ENCODE assay signal across 8 mouse cellular contexts in the genomic region with DNA sequence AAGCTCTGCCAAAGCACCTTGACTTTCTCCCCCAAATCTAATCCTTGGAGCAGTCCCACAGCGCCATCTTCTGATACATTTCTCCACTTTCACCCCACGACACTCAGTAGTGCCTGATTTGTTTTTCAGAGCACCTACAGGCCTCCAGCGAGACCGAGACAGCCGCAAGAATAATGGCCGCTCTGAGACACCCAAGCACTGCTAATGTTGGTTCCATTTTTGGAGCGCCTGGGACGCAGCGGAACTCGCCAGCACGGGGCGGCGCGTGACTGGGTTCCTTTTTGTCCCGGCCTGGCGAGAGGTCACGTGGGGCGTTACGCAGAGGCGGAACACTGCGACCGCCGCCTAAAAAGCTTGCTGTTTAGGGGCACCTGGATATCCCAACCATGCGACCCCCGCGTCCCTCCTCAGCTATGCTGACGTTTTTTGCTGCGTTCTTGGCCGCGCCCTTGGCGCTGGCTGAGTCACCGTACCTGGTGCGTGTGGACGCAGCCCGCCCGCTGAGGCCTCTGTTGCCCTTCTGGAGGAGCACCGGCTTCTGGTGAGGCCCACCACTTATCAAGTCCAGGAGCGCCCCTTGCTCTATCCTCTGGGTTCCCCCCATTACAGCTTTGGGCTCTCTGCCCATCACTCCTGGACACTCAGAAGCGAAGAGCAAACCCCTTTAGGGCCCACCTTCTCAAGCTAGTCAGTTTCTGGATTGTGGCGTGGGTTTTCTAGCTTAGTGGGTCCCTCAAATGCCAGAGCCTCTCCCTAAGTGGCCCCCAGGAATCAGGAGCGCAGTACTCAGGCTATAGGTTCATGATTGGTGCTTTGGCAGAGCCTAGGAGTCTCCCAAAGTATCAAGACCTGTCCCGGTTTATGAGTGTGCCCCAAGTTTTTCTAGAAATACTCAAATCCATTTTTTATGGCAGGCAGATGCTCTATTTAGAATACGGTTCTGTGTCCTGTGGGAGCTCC. TPM values are rescaled to one million over a fixed set of nuclear protein-coding genes. Genes with fewer than 3 reads are reported as not detected.
DNase-seq lines count a peak whose midpoint lies in the region; ATAC-seq and TF ChIP-seq lines count a peak whose summit lies in the region.

A gene (minus strand): TSS at position 696 of the 960 bp plus-strand sequence.

- H3K27ac ChIP-seq in hindbrain, embryonic 14.5 days, result peak within 1 kb of the TSS; percentile 78

- peak within 1 kb of the TSS; percentile 75 for H3K9ac ChIP-seq in hindbrain, embryonic 14.5 days

- 0 out of 2 replicates have a peak, but pooled peaks cover 7% of the 10 kb centered on the region for H3K36me3 ChIP-seq in hindbrain, embryonic 14.5 days (replicated peaks; ENCODE audit: control insufficient read depth, insufficient read depth)

- in situ Hi-C loops in Patski (cut with MboI; ENCODE audit: low pct_unique_long_range_greater_than_20kb), result loop anchor here (25.0 kb wide), 1 partner anchor 757 kb away; a partner anchor contains a TSS

- H3K27me3 ChIP-seq in Patski, result no peaks in the 10 kb centered on the region
- H3K27me3 ChIP-seq in hindbrain, embryonic 14.5 days (ENCODE audit: control insufficient read depth, insufficient read depth, low read length), result no peaks in the 10 kb centered on the region

- no peak for DNase-seq in Patski (ENCODE audit: low read depth, low spot score)
- peak; percentile 92 for DNase-seq in cerebellum, postnatal 25 days
- DNase-seq in frontal cortex, postnatal 25 days (ENCODE audit: low spot score in 2 of 2), result peak; percentile 83
- peak; percentile 86 for DNase-seq in hindbrain, embryonic 14.5 days (ENCODE audit: low spot score)
- DNase-seq in layer of hippocampus, postnatal 36 days, result peak; percentile 89 to 91
- peak; percentile 96 for DNase-seq in lung, postnatal 36 days
- DNase-seq in retina, postnatal 7 days (ENCODE audit: low read depth, low spot score), result peak; percentile 51
- DNase-seq in urinary bladder, adult 2 months (ENCODE audit: low spot score), result peak; percentile 82

- 0 out of 2 replicates have a peak, but pooled peaks cover 10% of the 10 kb centered on the region for H3K4me1 ChIP-seq in hindbrain, embryonic 14.5 days (replicated peaks; ENCODE audit: control insufficient read depth, insufficient read depth, low read length)

- 6% methylated on average over 43 of the region's 43 CpGs for WGBS in hindbrain, embryonic 14.5 days

- peak; percentile 80 for ATAC-seq in Patski
- peak; percentile 84 for ATAC-seq in hindbrain, embryonic 14.5 days (ENCODE audit: low FRiP score)

- H3K4me3 ChIP-seq in hindbrain, embryonic 14.5 days (replicated peaks; ENCODE audit: low read length), result peak within 1 kb of the TSS; percentile 44

- peak within 1 kb of the TSS; percentile 80 for H3K4me2 ChIP-seq in hindbrain, embryonic 14.5 days (replicated peaks)

- CTCF ChIA-PET in Patski (lab: Charles Lee), result interaction anchor here (0.5 to 3.5 kb wide), 15 partner anchors 10 to 737 kb away, joined by 3 to 20 read pairs (median 5); a partner anchor contains a TSS

- POLR2A ChIA-PET in Patski (lab: Charles Lee), result interaction anchor here (1.1 to 1.7 kb wide), 3 partner anchors 9 to 55 kb away, joined by 3 read pairs; no protein-coding TSS in a partner anchor

- H3K9me3 ChIP-seq in hindbrain, embryonic 14.5 days (ENCODE audit: control insufficient read depth, low read length), result no peaks in the 10 kb centered on the region

- no peak for TF ChIP-seq CTCF in Patski (IDR thresholded peaks at IDR 0.05)

RNA-seq across cellular contexts. Expression of the gene that starts here (rescaled TPM):
- 29.8 TPM for polyA plus RNA-seq in Patski (2021)
- 25.3 and 28.4 TPM in 2 replicates for polyA plus RNA-seq in hindbrain, embryonic 14.5 days (2014; fragmentation: Nextera tagmentation; extraction: Ambion mirVana)
- 10 to 100 TPM; 52.6 to 55.0 TPM for total RNA-seq in layer of hippocampus, postnatal 36 days (2021)
- 20.2 and 21.5 TPM in 2 replicates for polyA plus RNA-seq in urinary bladder, adult 2 months (2012; rRNA removed)
